Mouse (Mus musculus): ENCODE measurements around the gene Cldn7.
"Not testable (repeated sequence)": the region's sequence is repeated elsewhere in the genome, so short reads cannot be mapped to it uniquely, and the experiment has no call there.

Gene Cldn7

DNA sequence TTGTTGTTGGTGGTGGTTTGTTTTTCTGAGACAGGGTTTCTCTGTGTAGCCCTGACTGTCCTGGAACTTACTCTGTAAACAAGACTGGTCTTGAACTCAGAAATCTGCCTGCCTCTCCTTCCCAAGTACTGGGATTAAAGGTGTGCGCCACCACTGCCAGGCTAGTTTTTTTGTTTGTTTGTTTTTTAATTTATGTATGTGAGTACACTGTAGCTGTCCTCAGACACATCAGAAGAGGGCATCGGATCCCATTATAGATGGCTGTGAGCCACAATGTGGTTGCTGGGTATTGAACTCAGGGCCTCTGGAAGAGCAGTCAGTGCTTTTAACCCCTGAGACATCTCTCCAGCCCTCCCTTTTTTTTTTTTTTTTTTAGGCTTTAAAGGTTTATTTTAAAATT lies 51.6 kb downstream of the Cldn7 start:
- DNase-seq, result not testable (repeated sequence)

DNA sequence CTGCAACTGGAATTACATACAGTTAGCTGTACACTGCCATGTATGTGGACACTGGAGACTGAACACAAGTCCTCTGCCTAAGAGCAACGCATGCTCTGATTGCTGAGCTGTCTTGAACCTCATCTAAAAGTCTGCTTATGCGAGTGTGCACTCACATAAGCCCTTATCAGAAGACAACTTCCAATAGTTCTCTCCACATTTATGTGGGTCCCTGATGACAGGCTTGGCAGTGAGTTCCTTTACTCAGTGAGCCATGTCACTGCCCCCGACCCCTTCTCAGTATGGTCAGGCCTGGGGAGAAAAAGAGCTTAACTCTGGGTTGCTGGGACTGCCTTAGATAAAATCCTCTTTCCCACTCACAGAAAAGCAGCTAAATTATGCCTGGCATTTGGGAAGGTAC lies 52.1 kb downstream of the Cldn7 start, which contains the start of gene Dlg4:
Dlg4 (plus strand) TSS at position 274 of the 400 bp plus-strand sequence.
- DNase-seq, result no peak

DNA sequence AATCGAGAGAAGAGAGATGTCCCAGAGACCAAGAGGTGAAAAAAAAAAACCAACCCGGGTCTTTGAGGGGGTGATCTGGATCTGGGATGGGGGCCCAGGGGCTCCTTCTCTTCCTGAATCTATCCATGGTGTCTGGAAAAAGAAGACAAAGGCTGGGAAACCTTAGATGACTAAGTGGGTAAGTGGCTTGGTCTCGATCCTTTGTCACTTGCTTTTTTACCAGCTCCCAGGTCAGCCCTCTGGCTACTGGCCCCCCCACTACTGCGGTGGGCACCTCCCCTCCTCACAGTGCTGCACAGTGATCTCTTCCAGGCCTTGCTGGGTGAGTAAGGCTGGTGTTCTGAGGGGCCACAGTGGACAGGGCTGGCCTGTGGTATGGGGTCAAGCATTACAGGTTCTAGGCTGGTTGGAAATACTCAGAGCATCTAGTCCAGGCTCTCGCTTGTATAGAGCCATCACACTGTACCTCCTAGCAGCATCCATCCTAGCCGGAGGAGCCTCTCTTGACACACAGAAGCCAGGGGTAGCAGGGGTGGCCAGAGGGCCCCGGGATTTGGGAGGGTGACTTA lies 52.7 kb downstream of the Cldn7 start:
- DNase-seq, result no peak
